Mouse (Mus musculus) testis, adult 10 weeks (tissue): ENCODE measurements around the gene Defb28. TPM values are rescaled to one million over a fixed set of nuclear protein-coding genes. Genes with fewer than 3 reads are reported as not detected.

Source experiments
- polyA plus RNA-seq: library from polyadenylated mRNA; stranded (reverse); fragments of 350-450 nt; fragmentation: Illumina TruSeq; extraction: RNeasy Lipid Tissue Mini Kit (QIAGEN cat#74804); gene quantifications from one replicate; pipeline ENCODE4 v1.2.3, GENCODE M21; 2014; ENCODE audit warnings: low read depth, low replicate concordance

The Defb28 gene
- 3.7 TPM for polyA plus RNA-seq

DNA sequence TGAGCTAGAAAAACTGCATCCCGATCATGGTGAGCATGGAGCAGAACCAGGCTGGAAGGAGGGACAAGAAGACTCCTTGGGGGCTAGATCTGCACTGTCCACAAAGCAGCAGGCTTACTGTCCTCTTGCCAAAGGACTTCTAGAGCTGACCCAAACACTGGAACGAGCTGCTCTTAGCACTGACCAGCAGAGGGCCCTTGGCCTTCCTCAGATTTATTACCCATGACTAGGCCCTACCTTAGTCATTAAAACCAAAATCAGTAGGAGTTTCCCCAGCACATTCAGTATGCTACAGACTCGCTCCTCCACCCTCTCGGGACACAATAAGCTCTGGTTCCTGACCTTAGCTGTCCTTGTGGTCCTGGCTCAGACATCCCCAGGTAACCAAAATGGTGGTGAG, at the start of gene Defb28:
Defb28 (plus strand) TSS at position 275 of the 400 bp plus-strand sequence.

DNA sequence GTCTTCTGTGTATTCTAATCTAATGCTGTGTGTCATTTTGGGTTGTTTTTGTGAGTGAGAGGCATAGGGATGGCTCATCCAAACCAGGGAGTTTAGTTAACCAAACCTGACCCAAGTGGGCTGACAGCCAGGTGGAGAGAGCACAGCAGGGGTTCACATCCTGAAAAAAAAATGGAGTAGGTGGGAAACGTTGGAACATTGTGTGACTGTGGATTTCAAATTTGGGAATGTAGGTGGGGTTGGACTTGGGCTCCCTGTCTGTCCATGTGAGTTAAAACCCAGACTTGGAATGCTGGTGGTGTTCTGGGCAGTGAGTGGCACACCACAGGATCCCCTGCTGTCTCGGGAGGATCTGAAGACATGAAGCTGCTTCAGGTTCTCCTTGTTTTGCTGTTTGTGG, 41.3 kb upstream of the Defb28 start, which contains the start of gene Defb20:
Defb20 (plus strand) TSS at position 301 of the 400 bp plus-strand sequence.

DNA sequence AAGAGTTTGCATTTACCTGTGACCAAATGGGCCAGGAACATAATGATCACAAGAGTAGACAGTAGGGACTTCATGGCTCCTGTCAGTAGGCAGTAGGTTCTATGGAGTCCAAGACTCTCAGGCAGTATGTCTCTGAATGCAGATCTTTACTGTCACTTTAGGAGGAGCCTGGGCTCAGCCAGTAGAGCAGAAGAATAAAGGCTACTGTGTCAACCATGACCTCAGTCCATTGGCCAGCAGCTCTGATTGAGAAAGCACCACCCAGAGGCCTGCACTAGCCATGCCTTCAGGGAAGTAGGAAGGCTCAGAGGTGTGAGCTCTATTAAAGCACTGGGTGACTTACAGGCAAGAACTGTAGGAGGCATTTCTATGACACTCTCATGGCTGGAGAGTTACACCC, 28.0 kb upstream of the Defb28 start, which contains the start of gene Defb22:
Defb22 (minus strand) TSS at position 101 of the 400 bp plus-strand sequence.

DNA sequence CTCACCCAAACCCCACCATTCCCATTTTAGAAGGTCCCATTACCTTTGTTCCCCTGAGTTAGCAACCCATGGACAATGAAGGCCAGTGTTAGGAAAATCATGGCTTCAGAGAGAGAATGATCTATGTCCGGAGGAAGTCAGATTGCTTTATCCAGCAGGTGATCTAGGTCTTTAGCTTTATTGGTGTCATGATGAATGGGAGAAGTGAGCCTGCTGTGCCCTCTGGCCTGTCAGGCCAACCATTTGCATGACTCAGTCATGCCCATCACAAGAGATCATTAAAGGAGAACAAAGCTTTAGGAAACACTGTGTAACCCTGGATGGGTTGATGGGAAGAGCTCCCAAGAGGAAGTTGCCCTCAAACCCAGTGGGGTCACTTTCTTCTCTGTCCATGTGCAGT, 6.5 kb upstream of the Defb28 start, which contains the start of gene Defb26:
Defb26 (minus strand) TSS at position 101 of the 400 bp plus-strand sequence.

DNA sequence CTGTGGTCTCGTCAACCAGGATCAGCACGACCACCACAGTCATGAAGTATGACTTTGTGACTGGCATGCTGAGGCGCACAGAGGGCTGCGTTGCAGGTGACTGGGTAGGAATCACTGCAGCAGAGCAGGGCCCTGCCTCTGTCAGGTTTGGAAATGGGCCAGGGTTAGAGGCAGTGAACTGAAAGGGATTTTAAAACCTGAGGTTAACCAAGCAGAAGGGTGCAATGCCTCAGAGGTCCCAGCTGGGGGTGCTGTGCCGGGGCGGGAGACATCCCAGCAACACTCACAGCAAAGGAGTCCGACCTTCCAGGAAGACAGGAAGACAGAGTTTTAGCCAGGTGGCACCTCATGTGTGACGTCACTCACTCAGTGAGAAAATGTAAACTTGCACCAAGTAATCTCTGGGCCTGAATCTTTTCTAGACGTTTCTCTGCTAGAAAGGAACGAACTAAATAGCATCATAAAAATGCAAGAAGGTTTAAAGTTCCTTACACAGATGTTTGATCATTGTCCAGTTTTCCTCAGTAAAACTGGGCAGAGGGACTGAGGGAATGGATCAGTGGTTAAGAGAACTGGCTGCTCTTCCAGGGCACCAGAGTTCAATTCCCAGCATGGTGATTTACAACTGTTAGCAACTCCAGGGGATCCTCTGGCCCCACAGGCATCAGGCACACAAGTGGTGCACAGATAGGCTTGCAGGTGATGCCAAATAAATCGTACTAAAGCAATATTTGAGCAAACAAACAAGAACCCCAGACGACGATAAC, 22.1 kb downstream of the Defb28 start, which contains the start of gene Defb29:
Defb29 (minus strand) TSS at position 155 of the 767 bp plus-strand sequence.

DNA sequence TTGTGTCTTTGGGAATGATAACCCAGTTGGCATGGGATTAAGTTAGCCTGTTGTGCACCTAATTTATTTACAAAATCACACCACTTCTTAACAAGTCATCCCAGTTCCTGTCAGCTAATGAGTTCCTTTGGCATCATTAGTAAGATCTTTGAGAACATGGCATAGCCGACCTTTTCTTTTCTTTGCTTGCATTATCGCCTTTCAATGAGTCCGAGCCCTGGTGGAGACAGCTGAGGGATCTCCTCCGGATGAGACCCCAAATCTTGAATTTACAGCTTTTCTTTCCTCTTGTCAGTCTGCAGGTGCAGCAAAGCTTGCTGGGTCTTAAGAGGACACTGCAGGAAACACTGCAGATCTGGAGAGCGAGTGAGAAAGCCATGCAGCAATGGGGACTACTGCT, 51.0 kb downstream of the Defb28 start, which contains the start of gene Gm17416:
Gm17416 (plus strand) TSS at position 301 of the 400 bp plus-strand sequence.

Other genes with a start within 250 kb of the Defb28 start
- gene Tbc1d20, start 224.4 kb upstream of the Defb28 start, polyA plus RNA-seq, result 43.6 TPM
- 0.56 TPM for gene Rbck1, start 185.6 kb upstream of the Defb28 start, polyA plus RNA-seq
- not detected for gene Trib3, start 174.2 kb upstream of the Defb28 start, polyA plus RNA-seq
- not detected for gene Nrsn2, start 141.6 kb upstream of the Defb28 start, polyA plus RNA-seq
- gene Sox12, start 120.2 kb upstream of the Defb28 start, polyA plus RNA-seq, result 0.66 TPM
- gene Zcchc3, start 103.2 kb upstream of the Defb28 start, polyA plus RNA-seq, result 2.5 TPM
- gene 6820408C15Rik, start 102.7 kb upstream of the Defb28 start, polyA plus RNA-seq, result 73.2 TPM
- not detected for gene Defb23, start 53.6 kb upstream of the Defb28 start, polyA plus RNA-seq
- not detected for gene Defb20, start 41.2 kb upstream of the Defb28 start, polyA plus RNA-seq
- 1.5 TPM for gene Defb22, start 28.1 kb upstream of the Defb28 start, polyA plus RNA-seq
- not detected for gene Defb26, start 6.6 kb upstream of the Defb28 start, polyA plus RNA-seq
- not detected for gene Defb29, start 21.8 kb downstream of the Defb28 start, polyA plus RNA-seq
- gene Gm17416, start 51.1 kb downstream of the Defb28 start, polyA plus RNA-seq, result not detected
- gene Defb21, start 54.5 kb downstream of the Defb28 start, polyA plus RNA-seq, result 9.7 TPM
- gene Defb19, start 62.1 kb downstream of the Defb28 start, polyA plus RNA-seq, result 297 TPM
- 22.0 TPM for gene Defb45, start 81.1 kb downstream of the Defb28 start, polyA plus RNA-seq
- 3.6 TPM for gene Defb36, start 86.1 kb downstream of the Defb28 start, polyA plus RNA-seq
- not detected for gene Defb25, start 104.8 kb downstream of the Defb28 start, polyA plus RNA-seq
- gene Rem1, start 108.7 kb downstream of the Defb28 start, polyA plus RNA-seq, result 0.24 TPM
- 21.1 TPM for gene H13, start 151.2 kb downstream of the Defb28 start, polyA plus RNA-seq
- 91.3 TPM for gene Mcts2, start 168.8 kb downstream of the Defb28 start, polyA plus RNA-seq
- gene Id1, start 218.0 kb downstream of the Defb28 start, polyA plus RNA-seq, result 1.1 TPM
- gene Cox4i2, start 235.9 kb downstream of the Defb28 start, polyA plus RNA-seq, result not detected